Mouse (Mus musculus) embryonic stem cell, embryonic (primary cell): ENCODE measurements around the gene Nktr.

Source experiments
- CTCF ChIA-PET, 4 experiments: fragments of 300-600 bp in 2 of 4; fragments of 350-600 bp in 2 of 4; sonication (Branson Sonifier 250); formaldehyde crosslinking; loops; one replicate each; lab custom pipeline; 2022; ENCODE audit warnings: inconsistent platforms in 2 of 4; lab: Charles Lee
- POLR2A ChIA-PET, 4 experiments: fragments of 300-600 bp in 2 of 4; fragments of 350-600 bp in 2 of 4; sonication (Branson Sonifier 250); formaldehyde crosslinking; loops; one replicate each; lab custom pipeline; 2022; ENCODE audit warnings: antibody characterized with exemption in 4 of 4, inconsistent platforms in 1 of 4; lab: Charles Lee

Gene Nktr

DNA sequence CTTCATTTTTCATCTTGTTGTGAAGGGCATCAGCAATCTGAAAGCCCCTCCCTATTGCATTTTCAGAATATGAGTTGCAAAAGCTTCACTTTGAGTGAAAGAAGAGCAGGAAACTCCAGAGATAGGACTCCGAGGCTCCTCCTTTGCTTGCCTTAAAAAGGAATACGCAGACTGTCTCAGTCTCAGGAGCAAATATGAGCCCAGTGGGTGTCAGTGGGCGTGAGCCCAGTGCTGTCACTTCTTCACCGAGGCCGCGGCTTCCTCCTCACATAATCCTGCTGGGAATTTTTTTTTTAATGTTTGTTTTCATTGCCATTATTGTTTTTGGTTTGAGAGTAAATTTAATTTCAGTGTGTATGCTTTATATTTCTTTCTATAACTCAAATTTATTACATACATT is 21.5 kb downstream of the Nktr start:
- POLR2A ChIA-PET: no interaction called here
- CTCF ChIA-PET: no interaction called here

GRCm38 (mm10) chr9:121741168-121741567 is 22.2 kb downstream of the Nktr start:
- ChIA-PET POLR2A (interaction anchor here in 1 of 4 experiments (1.1 to 1.5 kb wide), 2 partner anchors 10 to 22 kb away, joined by 3 to 5 read pairs; partner anchors contain the start of gene Nktr), CTCF (no interaction called here)

DNA sequence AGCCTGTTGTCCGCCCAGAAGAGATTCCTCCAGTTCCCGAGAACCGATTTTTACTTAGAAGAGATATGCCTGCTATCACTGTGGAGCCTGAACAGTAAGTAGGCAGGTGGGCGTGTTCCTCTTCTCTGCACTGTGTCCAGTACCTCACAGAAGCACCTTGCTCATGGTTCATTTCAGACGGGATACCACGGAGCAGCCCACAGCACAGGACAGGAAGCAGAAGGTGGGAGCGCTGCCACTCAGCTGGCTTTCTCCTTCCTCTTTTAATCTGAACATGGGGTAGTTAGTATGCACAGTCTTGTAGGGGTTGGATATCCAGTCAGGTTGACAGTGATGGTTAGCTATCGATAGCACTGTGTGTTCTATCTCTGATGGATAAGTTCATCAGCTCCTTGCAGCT is 25.1 kb downstream of the Nktr start:
- POLR2A ChIA-PET: interaction anchor here in 1 of 4 experiments (0.7 kb wide), 1 partner anchor 9 kb away, joined by 3 read pairs; no protein-coding TSS in a partner anchor
- CTCF ChIA-PET: no interaction called here

- CTCF ChIA-PET: no interaction called here
- POLR2A ChIA-PET: interaction anchor here in 1 of 4 experiments (1.0 kb wide), 1 partner anchor 34 kb away, joined by 3 read pairs; the partner anchor contains the start of gene Nktr
Measured at GRCm38 (mm10) chr9:121752774-121753173, 33.8 kb downstream of the Nktr start.

GRCm38 (mm10) chr9:121754624-121755023 is 35.7 kb downstream of the Nktr start:
- ChIA-PET POLR2A (interaction anchor here in 1 of 4 experiments (0.9 kb wide), 2 partner anchors 23 to 35 kb away, joined by 3 read pairs; partner anchors contain the start of genes Klhl40 and Nktr), CTCF (interaction anchor here in 2 of 4 experiments (0.6 to 0.7 kb wide), 2 partner anchors 126 to 395 kb away, joined by 5 to 6 read pairs; no protein-coding TSS in a partner anchor)

DNA sequence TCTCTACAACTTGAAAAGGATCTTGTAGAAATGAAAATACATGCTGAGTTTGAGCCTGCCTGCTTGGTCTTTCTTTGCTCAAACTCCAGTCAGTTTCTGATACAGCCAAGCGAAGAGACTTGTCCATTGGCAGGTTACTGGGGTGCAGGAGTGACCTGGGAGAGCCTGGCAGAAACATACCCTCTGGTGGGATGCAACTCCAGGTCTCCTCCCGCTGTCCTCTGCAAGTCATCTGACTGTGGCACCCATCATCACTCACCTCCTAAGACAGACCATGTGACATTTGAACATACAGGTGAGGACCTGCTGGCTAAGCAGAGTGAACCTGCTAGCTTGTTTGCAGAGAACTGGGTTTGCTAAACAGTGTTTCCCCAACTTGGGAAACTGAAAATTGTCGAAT is 37.8 kb downstream of the Nktr start:
- ChIA-PET CTCF (interaction anchor here in 1 of 4 experiments (0.5 kb wide), 1 partner anchor 26 kb away, joined by 4 read pairs; no protein-coding TSS in a partner anchor), POLR2A (interaction anchor here in 2 of 4 experiments (0.9 to 5.0 kb wide), 3 partner anchors 8 to 38 kb away, joined by 4 to 31 read pairs (median 6); partner anchors contain the start of gene Nktr (in 1 of the 2))

- CTCF ChIA-PET: interaction anchor here in 1 of 4 experiments (0.5 kb wide), 1 partner anchor 27 kb away, joined by 4 read pairs; no protein-coding TSS in a partner anchor
- POLR2A ChIA-PET: interaction anchor here in 3 of 4 experiments (0.6 to 5.0 kb wide), 9 partner anchors 9 to 441 kb away, joined by 3 to 31 read pairs (median 3); partner anchors contain the start of genes Higd1a (in 1 of the 3) and Nktr (in 1 of the 3)
Measured at GRCm38 (mm10) chr9:121757432-121757831, 38.5 kb downstream of the Nktr start.

GRCm38 (mm10) chr9:121757835-121758814 is 39.2 kb downstream of the Nktr start:
- POLR2A ChIA-PET: interaction anchor here in 3 of 4 experiments (0.6 to 5.0 kb wide), 14 partner anchors 7 to 440 kb away, joined by 3 to 31 read pairs (median 4); partner anchors contain the start of genes Higd1a (in 1 of the 3), Nktr (in 1 of the 3) and Ss18l2 (in 1 of the 3)

GRCm38 (mm10) chr9:121759091-121760081 is 40.4 kb downstream of the Nktr start, which contains the start of gene Zfp651:
Gene Zfp651, plus strand, starts transcription at chr9:121759330.
- POLR2A ChIA-PET: interaction anchor here (0.6 to 5.0 kb wide), 22 partner anchors 8 to 1687 kb away, joined by 3 to 31 read pairs (median 4); partner anchors contain the start of genes Nktr (in 3 of the 4), Higd1a (in 2 of the 4), Ss18l2 (in 2 of the 4) and Lyzl4 (in 1 of the 4)
- CTCF ChIA-PET: interaction anchor here in 2 of 4 experiments (0.5 to 1.6 kb wide), 4 partner anchors 87 to 1240 kb away, joined by 3 to 6 read pairs (median 3); no protein-coding TSS in a partner anchor

More at GRCm38 (mm10) chr9:121757835-121758814, 39.2 kb downstream of the Nktr start:
- CTCF ChIA-PET: no interaction called here

DNA sequence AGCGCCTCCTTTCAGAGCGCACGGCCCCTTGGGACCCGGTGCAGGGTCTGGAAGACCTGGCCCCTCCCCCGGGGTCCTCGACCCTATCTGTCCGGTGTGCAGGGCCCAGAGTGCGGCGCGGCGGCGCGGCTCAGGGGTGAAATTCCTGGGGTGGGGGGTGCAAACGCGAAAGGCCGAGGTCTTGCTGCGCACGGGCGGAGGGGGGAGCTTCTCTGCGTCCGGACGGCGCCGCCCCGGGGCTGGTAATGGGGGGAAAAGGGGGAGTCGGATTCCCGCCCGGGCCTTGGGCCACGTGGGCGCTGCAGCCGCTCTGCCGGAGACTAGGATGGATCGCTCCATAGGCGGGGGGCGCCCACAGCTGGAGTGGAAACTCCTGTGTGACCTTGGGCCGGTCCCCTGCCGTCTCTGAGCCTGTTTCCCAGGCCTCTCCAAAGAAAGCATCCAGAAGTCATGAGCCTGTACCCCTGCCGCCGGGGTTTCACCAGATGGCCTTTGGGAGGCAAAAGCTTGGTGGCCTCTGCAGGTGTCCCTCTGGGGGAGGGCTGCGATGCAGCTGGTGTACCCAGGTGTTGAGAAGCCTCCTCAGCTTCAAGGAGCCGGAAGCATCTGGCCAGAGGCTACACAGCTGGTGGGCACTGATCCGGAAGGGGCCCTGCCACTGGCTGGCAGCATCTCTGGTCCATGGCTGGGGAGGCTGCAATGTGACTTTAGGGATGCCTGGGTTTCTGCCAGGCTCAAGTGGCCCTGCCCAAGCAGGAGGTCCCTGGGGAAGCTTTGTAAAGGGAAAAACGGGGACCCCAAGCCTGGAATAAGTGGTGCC is 41.5 kb downstream of the Nktr start:
- CTCF ChIA-PET: interaction anchor here in 3 of 4 experiments (0.6 to 1.6 kb wide), 6 partner anchors 41 to 254 kb away, joined by 3 to 6 read pairs (median 3); partner anchors contain the start of genes Nktr (in 1 of the 3) and Vipr1 (in 1 of the 3)
- POLR2A ChIA-PET: interaction anchor here (0.6 to 5.0 kb wide), 22 partner anchors 9 to 1688 kb away, joined by 3 to 31 read pairs (median 3); partner anchors contain the start of genes Nktr (in 3 of the 4), Higd1a (in 2 of the 4), Ss18l2 (in 2 of the 4) and Lyzl4 (in 1 of the 4)

GRCm38 (mm10) chr9:121761091-121761665 is 42.2 kb downstream of the Nktr start:
- ChIA-PET CTCF (interaction anchor here in 2 of 4 experiments (0.9 to 1.6 kb wide), 4 partner anchors 70 to 118 kb away, joined by 3 to 6 read pairs (median 3); partner anchors contain the start of gene Vipr1 (in 1 of the 2)), POLR2A (interaction anchor here (0.5 to 5.0 kb wide), 18 partner anchors 10 to 476 kb away, joined by 3 to 31 read pairs (median 4); partner anchors contain the start of genes Nktr (in 3 of the 4), Higd1a (in 2 of the 4), Ss18l2 (in 2 of the 4) and Lyzl4 (in 1 of the 4))

DNA sequence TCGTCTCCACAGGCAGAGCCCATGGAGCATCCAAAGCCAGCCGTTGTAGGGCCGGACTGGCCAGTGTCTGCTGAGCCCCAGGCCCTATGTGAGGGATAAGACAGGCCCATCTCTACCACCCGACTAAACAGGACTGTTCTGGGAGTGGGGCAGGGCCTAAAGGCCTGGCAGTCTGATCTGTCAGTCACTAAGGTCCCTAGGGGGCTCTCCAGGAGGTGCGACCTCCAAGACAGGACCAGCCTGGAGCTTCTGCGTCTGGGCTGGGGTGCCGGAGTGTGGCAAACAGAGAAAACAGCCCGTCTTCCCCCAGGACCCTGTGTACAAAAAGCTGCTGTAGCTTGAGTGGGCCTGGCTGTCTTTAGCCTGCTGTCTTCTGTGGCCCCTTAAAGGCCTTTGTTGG is 42.8 kb downstream of the Nktr start:
- CTCF ChIA-PET: interaction anchor here in 1 of 4 experiments (1.0 kb wide), 1 partner anchor 69 kb away, joined by 3 read pairs; no protein-coding TSS in a partner anchor
- POLR2A ChIA-PET: interaction anchor here in 3 of 4 experiments (0.6 to 4.1 kb wide), 10 partner anchors 8 to 1190 kb away, joined by 3 to 19 read pairs (median 4); partner anchors contain the start of genes Nktr (in 2 of the 3), Rpl14 (in 1 of the 3) and Ss18l2 (in 1 of the 3)

GRCm38 (mm10) chr9:121762248-121762647 is 43.3 kb downstream of the Nktr start:
- CTCF ChIA-PET: interaction anchor here in 2 of 4 experiments (0.6 kb wide), 2 partner anchors 11 to 65 kb away, joined by 3 to 4 read pairs; no protein-coding TSS in a partner anchor

DNA sequence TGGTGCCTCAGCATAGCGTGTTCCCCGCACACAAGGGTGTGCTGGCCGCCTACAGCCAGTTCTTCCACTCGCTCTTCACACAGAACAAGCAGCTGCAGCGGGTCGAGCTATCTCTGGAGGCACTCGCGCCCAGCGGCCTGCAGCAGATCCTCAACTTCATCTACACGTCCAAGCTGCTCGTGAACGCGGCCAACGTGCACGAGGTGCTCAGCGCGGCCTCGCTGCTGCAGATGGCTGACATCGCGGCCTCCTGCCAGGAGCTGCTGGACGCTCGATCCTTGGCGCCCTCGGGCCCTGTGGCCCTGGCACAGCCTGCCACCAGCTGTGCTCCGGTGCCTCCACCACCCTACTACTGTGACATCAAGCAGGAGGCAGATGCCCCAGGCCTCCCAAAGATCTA is 43.8 kb downstream of the Nktr start:
- ChIA-PET POLR2A (interaction anchor here in 3 of 4 experiments (0.5 to 2.0 kb wide), 6 partner anchors 9 to 1561 kb away, joined by 3 to 6 read pairs (median 5); partner anchors contain the start of gene Nktr (in 2 of the 3)), CTCF (interaction anchor here in 2 of 4 experiments (0.6 kb wide), 2 partner anchors 11 to 66 kb away, joined by 3 to 4 read pairs; no protein-coding TSS in a partner anchor)

More at GRCm38 (mm10) chr9:121762248-121762647, 43.3 kb downstream of the Nktr start:
- POLR2A ChIA-PET: interaction anchor here in 3 of 4 experiments (0.5 to 4.1 kb wide), 11 partner anchors 8 to 1560 kb away, joined by 3 to 19 read pairs (median 4); partner anchors contain the start of genes Nktr (in 2 of the 3), Rpl14 (in 1 of the 3) and Ss18l2 (in 1 of the 3)

DNA sequence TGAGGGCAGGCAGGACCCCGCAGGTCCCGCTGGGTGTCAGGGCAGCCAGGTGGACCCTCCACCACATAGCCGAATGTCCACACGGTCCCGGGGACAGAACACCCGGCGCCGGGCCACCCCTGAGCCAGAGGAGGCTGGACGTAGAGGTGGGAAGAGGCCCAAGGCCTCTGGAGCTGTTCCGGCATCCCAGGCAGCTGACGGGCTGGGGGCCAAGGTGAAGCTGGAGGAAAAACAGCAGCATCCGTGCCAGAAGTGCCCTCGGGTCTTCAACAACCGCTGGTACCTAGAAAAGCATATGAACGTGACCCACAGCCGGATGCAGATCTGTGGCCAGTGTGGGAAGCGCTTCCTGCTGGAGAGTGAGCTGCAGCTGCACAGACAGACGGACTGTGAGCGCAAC is 44.7 kb downstream of the Nktr start:
- ChIA-PET POLR2A (interaction anchor here in 2 of 4 experiments (1.0 to 1.1 kb wide), 2 partner anchors 11 to 94 kb away, joined by 3 to 4 read pairs; partner anchors contain the start of gene Higd1a (in 1 of the 2)), CTCF (interaction anchor here in 1 of 4 experiments (0.6 kb wide), 1 partner anchor 388 kb away, joined by 3 read pairs; no protein-coding TSS in a partner anchor)
